Mouse (Mus musculus) right cerebral cortex, postnatal 36 days (tissue): Measurements from ENCODE around the gene Ccdc92.

Source experiments
- DNase-seq, 2 experiments: peaks; one replicate each; pipeline ENCODE4 v3.0.0; 2022; ENCODE audit warnings: low spot score in 2 of 2, mixed read lengths in 1 of 2

Gene Ccdc92

GRCm38 (mm10) chr5:124862013-124862866, at the start of gene Ccdc92, which contains the start of gene Zfp664:
Gene Ccdc92 (minus strand): TSS chr5:124862424.
Gene Zfp664 (plus strand): TSS chr5:124862691.
- peak; percentile 97 for DNase-seq

GRCm38 (mm10) chr5:124908860-124909259, 46.6 kb upstream of the Ccdc92 start:
- peak; percentile 70 to 79 for DNase-seq

DNA sequence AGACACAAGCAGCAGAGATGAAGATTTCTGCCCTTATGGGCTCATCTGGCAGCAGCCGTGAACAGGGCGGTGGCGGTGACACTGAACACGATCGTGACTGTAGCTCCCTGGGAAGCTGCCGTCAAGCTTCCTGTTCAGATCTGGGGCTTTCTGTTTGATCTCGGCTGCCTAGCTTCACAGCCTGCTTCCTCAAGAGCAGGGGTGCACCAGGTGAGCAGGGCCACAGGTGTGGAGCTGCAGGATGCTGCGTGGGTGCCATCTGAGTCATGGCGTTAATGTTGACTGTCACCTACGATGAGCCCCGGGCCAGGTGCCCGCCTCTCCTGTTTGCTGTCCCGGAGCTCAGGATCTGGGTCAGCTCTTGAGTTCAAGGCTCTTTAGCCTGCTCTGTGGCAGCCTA, 44.7 kb upstream of the Ccdc92 start:
- no peak for DNase-seq

GRCm38 (mm10) chr5:124903852-124904251, 41.6 kb upstream of the Ccdc92 start:
- DNase-seq, result no peak

GRCm38 (mm10) chr5:124902195-124902594, 40.0 kb upstream of the Ccdc92 start:
- no peak for DNase-seq

- peak in 1 of 2 experiments; percentile 50 for DNase-seq
Observed at GRCm38 (mm10) chr5:124901675-124902074, 39.5 kb upstream of the Ccdc92 start.

- DNase-seq, result no peak
Observed at GRCm38 (mm10) chr5:124900738-124901490, 38.7 kb upstream of the Ccdc92 start.

DNA sequence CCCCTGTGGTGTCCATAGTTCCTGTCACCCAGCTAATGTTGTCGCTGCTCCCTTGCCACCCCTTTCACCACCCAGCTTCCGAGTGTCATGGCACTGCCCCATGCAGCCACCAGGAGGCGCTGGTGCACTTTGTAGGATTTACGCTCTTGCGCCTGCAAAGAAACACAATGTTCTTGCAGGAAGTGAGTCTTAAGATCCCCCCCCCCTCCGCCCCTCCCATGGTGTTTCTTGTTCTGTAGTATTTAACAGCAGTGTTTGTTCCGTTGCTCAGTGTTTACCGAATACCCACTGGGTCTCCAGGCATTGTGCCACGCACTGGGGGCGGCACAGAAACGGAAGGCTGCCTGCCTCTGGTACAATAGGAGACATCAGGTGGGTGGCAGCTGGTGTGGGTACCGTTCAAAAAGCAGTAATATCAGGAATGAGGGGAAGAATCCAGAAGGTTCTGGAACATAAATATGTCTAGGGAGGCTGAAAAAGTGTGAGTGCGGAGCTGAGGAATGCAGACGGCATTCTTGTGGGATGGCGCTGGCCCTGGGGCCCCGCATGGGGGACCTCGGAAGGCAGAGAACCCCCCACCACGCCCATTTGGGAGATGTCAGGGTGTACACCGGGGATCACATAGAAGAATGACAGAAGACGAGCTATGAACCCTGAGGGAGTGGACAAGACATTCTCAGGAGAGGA, 37.9 kb upstream of the Ccdc92 start:
- peak; percentile 71 to 84 for DNase-seq

DNA sequence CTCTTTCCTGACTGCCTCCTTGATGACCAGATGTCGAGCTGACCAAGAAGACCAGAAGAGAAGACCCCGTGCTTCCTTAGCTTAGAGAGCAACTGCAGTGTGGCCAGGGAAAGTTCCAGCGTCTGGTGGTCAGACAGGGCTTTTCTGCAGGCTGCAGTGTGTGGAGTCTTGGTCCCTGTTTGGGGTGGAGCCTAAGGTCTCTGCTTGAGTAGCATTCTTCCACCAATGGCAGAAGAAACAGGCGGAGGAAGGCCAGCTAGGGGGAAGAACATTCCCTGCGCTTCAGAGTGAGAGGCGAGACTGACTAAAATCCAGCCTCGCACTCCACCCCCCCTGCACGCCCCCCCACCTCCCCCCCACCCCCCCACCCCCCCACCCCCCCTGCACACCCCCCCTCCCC, 33.9 kb upstream of the Ccdc92 start:
- no peak for DNase-seq

GRCm38 (mm10) chr5:124891921-124892370, 29.7 kb upstream of the Ccdc92 start:
- DNase-seq, result no peak

DNA sequence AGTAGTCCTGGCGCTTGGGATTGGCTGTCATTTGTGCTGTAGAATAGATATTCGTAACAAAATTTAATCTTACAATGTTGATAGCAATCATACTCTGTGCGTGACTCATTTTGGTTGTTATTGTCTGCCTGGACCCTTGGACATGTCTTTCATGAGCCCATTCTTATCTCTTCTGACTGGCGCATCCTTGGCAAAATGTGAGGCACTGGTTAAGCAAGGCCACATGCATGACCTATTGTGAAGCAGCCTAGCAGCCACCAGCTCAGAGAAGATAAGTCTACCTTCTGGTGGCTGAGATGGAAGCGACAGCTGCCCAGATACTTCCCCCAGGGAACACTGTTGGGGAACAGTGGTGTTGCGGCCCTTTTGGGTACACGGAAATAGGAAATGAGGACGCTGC, 26.4 kb upstream of the Ccdc92 start:
- no peak for DNase-seq

- peak; percentile 68 for DNase-seq
Observed at GRCm38 (mm10) chr5:124883877-124884276, 21.7 kb upstream of the Ccdc92 start.

DNA sequence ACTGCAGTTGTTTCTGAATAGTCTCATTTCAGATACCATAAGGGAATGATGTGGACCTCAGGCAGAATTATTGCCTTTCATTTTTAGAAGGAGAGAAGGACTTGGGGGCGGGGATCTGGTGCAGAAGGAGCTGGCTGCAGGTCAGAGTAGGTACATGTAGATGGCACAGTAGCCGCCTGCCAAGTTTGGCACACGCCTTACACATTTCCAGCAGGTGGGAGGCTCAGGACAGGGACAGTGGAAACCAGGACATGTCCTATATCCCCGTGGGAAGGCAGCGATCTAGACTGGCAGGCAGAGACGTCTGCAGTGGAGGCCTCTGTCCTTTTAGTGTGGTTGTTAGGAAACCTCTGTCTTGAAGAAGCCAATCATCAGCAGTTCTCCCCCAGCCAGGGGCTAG, 17.6 kb upstream of the Ccdc92 start:
- no peak for DNase-seq

DNA sequence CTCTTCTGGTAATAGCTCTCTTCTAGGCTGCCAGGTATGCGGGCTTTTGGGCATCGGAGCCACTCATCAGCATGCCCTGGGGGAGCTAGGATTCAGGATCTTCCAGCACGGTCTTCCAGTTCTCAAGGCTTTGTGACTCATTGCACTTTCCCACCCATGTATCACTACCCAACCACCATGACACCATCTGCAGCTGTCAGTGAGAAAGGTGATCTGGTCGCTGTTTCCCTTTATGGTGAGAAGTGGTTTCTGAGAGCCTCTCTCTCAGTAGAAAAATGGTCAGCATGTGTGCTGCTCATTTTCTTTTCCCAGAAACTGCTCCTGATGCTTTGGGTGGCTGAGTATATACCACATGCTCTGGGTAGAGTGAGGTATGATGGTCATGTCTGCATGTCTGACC, 17.0 kb upstream of the Ccdc92 start:
- no peak for DNase-seq

DNA sequence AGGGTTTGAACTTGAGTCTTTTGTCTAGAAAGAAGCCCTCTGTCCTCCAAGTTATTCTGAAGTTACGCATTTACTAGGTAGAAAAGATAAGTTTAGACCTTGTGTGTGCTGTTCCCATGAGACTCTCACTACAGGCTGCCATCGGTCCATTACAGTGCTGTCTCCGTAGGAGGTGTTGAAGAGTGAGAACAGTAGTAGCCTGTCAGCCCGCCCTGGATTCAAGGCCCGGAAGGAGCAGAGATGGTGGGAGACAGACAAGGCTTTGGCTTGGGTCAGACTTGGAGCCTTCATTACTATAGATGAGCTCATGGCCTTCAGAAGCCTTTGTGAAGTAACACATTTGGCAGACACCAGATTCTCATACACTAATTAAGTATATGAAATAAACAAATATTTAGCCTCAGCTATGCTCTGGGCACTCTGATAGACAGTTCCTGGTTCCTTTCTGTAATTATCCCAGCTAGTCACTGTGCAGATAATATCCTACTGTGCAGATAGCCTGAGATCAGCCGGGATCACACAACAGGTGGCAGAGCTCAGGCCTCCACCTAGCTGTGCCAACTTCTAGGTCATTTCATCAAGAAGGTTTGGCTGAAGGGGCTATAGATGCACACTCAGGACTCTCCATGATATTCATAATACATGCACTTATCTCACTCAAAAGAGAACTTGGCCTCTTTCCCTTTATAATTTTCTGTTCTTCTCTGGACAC, 11.8 kb upstream of the Ccdc92 start:
- DNase-seq, result no peak

DNA sequence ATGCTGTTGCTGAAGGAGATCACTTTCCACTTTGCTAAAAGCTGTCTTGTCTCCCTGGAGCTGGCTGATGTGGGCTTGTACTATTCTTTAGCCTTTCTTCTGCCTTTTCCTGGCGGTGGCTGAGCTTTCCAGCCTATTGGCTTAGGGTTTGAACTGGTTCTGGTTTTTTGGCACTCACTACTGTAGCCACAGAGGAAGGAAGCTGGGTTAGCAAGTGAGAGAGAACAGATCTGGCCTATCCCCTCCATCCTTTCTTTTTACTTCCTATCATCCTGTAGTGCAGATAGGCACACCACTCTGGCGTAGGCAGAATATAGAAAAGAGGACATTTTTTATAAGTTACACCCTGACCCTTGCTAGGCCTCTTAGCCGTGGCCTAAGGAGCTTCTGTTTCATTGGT, 10.9 kb upstream of the Ccdc92 start:
- no peak for DNase-seq

GRCm38 (mm10) chr5:124872033-124872432, 9.8 kb upstream of the Ccdc92 start:
- no peak for DNase-seq

DNA sequence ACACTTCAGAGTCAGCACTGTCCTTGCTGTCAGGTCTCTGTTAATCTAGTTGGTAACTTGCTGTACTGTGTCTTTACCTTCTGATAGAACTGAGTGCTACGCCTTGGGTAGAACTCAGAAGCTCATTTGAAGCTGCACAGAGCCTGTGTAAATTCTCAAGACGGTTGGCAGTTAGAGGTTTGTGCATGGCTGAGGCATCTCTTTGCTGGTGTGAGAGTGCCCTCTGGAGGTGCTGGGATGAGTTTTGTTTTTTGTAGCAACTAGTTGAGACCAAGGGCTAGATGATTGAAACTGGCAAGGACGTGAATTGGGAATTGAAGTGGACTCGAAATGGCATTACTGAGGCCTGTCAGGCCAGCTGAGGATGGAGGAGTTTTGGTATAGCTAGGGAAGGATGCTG, 6.8 kb upstream of the Ccdc92 start:
- peak in 1 of 2 experiments; percentile 55 for DNase-seq

DNA sequence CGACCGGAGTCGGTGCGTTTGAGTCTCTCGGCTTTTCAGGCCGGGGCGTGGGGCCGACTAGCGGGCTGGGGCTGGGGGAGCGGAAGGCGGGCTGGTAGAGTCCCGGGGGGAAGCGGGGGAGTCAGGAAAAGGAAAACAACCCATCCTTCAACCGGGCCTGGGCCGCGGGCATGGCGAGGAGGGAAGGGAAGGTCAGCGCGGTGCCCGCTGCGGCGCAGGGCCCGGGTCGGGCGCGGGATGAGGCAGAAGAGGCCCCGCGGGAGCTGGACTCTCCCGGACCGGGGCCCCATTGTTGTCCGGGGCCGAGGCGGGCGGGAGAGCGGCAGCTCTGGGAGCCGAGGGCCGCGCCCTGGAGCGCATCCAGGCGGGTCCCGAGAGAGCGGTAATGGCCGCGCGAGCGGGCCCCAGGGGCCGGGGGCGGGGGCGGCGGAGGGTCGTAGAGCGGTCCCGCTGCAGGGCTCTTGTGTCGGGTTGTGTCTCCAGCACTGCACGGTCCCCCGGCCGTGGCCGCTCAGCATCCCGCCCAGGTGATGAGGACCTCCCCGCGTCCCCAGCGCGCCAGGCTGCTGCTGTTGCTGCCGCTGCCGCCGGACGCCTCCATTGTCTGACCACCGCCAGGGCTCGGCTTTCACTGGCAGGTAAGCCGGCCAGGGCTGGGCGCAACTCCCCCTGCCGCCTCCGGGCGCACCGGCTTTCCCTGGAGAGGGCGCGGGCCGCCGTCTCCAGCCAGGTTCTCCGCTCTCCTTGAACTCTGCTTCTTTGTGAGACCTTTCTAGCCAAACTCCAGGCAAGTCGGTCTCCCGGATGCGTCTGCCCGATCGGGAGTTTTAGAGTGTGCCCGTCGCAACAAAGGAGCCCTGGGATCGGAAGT, 882 bp upstream of the Ccdc92 start:
- DNase-seq, result no peak

DNA sequence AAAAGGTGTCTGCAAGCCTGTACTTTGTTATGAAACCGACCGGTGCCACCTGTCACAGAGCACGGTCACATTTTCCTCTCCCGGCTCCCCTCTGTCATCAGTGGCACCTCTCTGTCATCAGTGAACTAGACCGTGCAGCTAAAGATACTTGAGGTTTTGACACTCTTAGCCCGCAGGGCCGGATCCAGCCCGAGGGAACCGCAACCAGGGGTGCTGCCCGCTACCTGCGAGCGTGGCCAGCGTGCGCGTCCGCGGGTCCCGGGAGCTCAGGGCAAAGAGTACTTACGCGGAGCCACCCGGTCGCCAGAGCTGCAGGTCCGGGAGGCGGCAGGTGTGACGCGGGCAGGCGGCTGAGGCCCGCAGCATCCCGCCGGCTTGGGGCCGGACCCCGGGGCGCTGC, 761 bp downstream of the Ccdc92 start:
- peak in 1 of 2 experiments; percentile 26 for DNase-seq

DNA sequence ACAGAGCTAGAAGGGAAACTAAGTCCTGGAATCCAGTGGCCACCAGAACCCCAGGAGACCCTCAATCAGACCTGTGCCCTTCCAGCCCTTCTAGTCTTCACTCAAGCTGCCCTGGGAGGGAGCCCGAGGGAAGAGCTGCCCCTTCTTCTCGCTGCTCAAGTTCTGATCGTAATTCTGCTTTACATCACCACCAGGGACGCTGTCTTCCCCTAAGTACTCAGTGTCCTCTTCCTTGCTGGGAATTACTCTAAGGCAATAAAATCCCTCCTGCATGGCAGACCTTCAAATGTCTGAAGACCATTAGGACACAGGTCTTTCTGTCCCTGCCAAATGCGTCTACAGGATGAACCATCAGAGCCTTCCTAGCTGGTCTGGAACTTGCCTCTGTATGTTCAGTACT, 2.2 kb downstream of the Ccdc92 start:
- DNase-seq, result no peak
